Mouse (Mus musculus): ENCODE data around the gene Tmem44. TPM values are rescaled to one million over a fixed set of nuclear protein-coding genes. Genes with fewer than 3 reads are reported as not detected.

The Tmem44 gene
- polyA plus RNA-seq, 1 experiment from 2014 or later, result 24.3 TPM

- no peak overlapping the region for H3K27ac ChIP-seq (replicated peaks; ENCODE audit: low read depth, low read length)
Observed at GRCm38 (mm10) chr16:30512375-30513049, 38.1 kb downstream of the Tmem44 start.

GRCm38 (mm10) chr16:30511563-30512340 lies 38.9 kb downstream of the Tmem44 start:
- H3K27me3 ChIP-seq (ENCODE audit: control insufficient read depth, insufficient read depth, low read length), result no peaks in the 10 kb centered on the region
- no peak overlapping the region for H3K27ac ChIP-seq (replicated peaks; ENCODE audit: low read depth, low read length)
- no peak overlapping the region for H3K9ac ChIP-seq (replicated peaks; ENCODE audit: low read length)
- 84% methylated on average over 13 of the region's 13 CpGs for WGBS
- no peaks in the 10 kb centered on the region for H3K9me3 ChIP-seq (replicated peaks; ENCODE audit: control insufficient read depth, low read length)
- peak overlapping the region; percentile 57; the same call in 1 of the 2 replicates for H3K4me3 ChIP-seq (ENCODE audit: low read depth, low read length)
- no peak for DNase-seq (ENCODE audit: low spot score)
- H3K4me2 ChIP-seq (ENCODE audit: low read depth, low read length), result no peak overlapping the region
- H3K4me1 ChIP-seq (ENCODE audit: control insufficient read depth, insufficient read depth, low read length), result no peaks in the 10 kb centered on the region
- no peaks in the 10 kb centered on the region for H3K36me3 ChIP-seq (replicated peaks; ENCODE audit: control insufficient read depth, insufficient read depth, low read depth, low read length)
- no peak for ATAC-seq (replicated peaks; ENCODE audit: insufficient number of reproducible peaks, low FRiP score, low TSS enrichment, low read depth)

More at GRCm38 (mm10) chr16:30512375-30513049, 38.1 kb downstream of the Tmem44 start:
- Histone ChIP-seq H3K9ac (replicated peaks; ENCODE audit: low read length) (no peak overlapping the region), H3K4me1 (ENCODE audit: control insufficient read depth, insufficient read depth, low read length) (no peaks in the 10 kb centered on the region), H3K36me3 (replicated peaks; ENCODE audit: control insufficient read depth, insufficient read depth, low read depth, low read length) (no peaks in the 10 kb centered on the region), H3K4me3 (ENCODE audit: low read depth, low read length) (no peak overlapping the region), H3K4me2 (ENCODE audit: low read depth, low read length) (no peak overlapping the region), H3K27me3 (ENCODE audit: control insufficient read depth, insufficient read depth, low read length) (no peaks in the 10 kb centered on the region), H3K9me3 (replicated peaks; ENCODE audit: control insufficient read depth, low read length) (no peaks in the 10 kb centered on the region)
- DNase-seq (ENCODE audit: low spot score) (peak; percentile 45), ATAC-seq (replicated peaks; ENCODE audit: insufficient number of reproducible peaks, low FRiP score, low TSS enrichment, low read depth) (no peak)
- WGBS, result 50% methylated on average over 8 of the region's 8 CpGs

- H3K9me3 ChIP-seq (replicated peaks; ENCODE audit: control insufficient read depth, low read length), result no peaks in the 10 kb centered on the region
- DNase-seq (ENCODE audit: low spot score) (peak; percentile 90), ATAC-seq (replicated peaks; ENCODE audit: insufficient number of reproducible peaks, low FRiP score, low TSS enrichment, low read depth) (peak; percentile 90)
- no peaks in the 10 kb centered on the region for H3K27me3 ChIP-seq (ENCODE audit: control insufficient read depth, insufficient read depth, low read length)
- H3K4me1 ChIP-seq (ENCODE audit: control insufficient read depth, insufficient read depth, low read length), result no peaks in the 10 kb centered on the region
- 5% methylated on average over 44 of the region's 44 CpGs for WGBS
- H3K9ac ChIP-seq (replicated peaks; ENCODE audit: low read length), result peak overlapping the region; percentile 73
- peak overlapping the region; percentile 57 for H3K4me3 ChIP-seq (ENCODE audit: low read depth, low read length)
- peak overlapping the region; percentile 81 for H3K27ac ChIP-seq (replicated peaks; ENCODE audit: low read depth, low read length)
- H3K4me2 ChIP-seq (ENCODE audit: low read depth, low read length), result peak overlapping the region; percentile 48
- no peaks in the 10 kb centered on the region for H3K36me3 ChIP-seq (replicated peaks; ENCODE audit: control insufficient read depth, insufficient read depth, low read depth, low read length)
Observed at GRCm38 (mm10) chr16:30510504-30511451, 39.9 kb downstream of the Tmem44 start.

- ATAC-seq (replicated peaks; ENCODE audit: insufficient number of reproducible peaks, low FRiP score, low TSS enrichment, low read depth), result no peak
- H3K4me3 ChIP-seq (ENCODE audit: low read depth, low read length), result peak overlapping the region; percentile 57
- H3K9ac ChIP-seq (replicated peaks; ENCODE audit: low read length), result peak overlapping the region; percentile 73
- H3K4me1 ChIP-seq (ENCODE audit: control insufficient read depth, insufficient read depth, low read length), result no peaks in the 10 kb centered on the region
- no peaks in the 10 kb centered on the region for H3K27me3 ChIP-seq (ENCODE audit: control insufficient read depth, insufficient read depth, low read length)
- H3K36me3 ChIP-seq (replicated peaks; ENCODE audit: control insufficient read depth, insufficient read depth, low read depth, low read length), result no peaks in the 10 kb centered on the region
- no peak for DNase-seq (ENCODE audit: low spot score)
- WGBS, result 50% methylated on average over 9 of the region's 9 CpGs
- H3K4me2 ChIP-seq (ENCODE audit: low read depth, low read length), result peak overlapping the region; percentile 48
- no peaks in the 10 kb centered on the region for H3K9me3 ChIP-seq (replicated peaks; ENCODE audit: control insufficient read depth, low read length)
- no peak overlapping the region for H3K27ac ChIP-seq (replicated peaks; ENCODE audit: low read depth, low read length)
Observed at GRCm38 (mm10) chr16:30510091-30510490, 40.6 kb downstream of the Tmem44 start.

- Histone ChIP-seq H3K27me3 (ENCODE audit: control insufficient read depth, insufficient read depth, low read length) (no peaks in the 10 kb centered on the region), H3K27ac (replicated peaks; ENCODE audit: low read depth, low read length) (no peak overlapping the region), H3K4me2 (ENCODE audit: low read depth, low read length) (no peak overlapping the region), H3K4me3 (ENCODE audit: low read depth, low read length) (no peak overlapping the region), H3K9ac (replicated peaks; ENCODE audit: low read length) (no peak overlapping the region), H3K4me1 (ENCODE audit: control insufficient read depth, insufficient read depth, low read length) (no peaks in the 10 kb centered on the region), H3K9me3 (replicated peaks; ENCODE audit: control insufficient read depth, low read length) (no peaks in the 10 kb centered on the region), H3K36me3 (replicated peaks; ENCODE audit: control insufficient read depth, insufficient read depth, low read depth, low read length) (no peaks in the 10 kb centered on the region)
- no peak for DNase-seq (ENCODE audit: low spot score)
- no peak for ATAC-seq (replicated peaks; ENCODE audit: insufficient number of reproducible peaks, low FRiP score, low TSS enrichment, low read depth)
- 90% methylated on average over 12 of the region's 12 CpGs for WGBS
Observed at GRCm38 (mm10) chr16:30509340-30509739, 41.3 kb downstream of the Tmem44 start.

GRCm38 (mm10) chr16:30508738-30509137 lies 41.9 kb downstream of the Tmem44 start:
- Histone ChIP-seq H3K4me2 (ENCODE audit: low read depth, low read length) (no peak overlapping the region), H3K27ac (replicated peaks; ENCODE audit: low read depth, low read length) (no peak overlapping the region), H3K27me3 (ENCODE audit: control insufficient read depth, insufficient read depth, low read length) (no peaks in the 10 kb centered on the region), H3K36me3 (replicated peaks; ENCODE audit: control insufficient read depth, insufficient read depth, low read depth, low read length) (no peaks in the 10 kb centered on the region), H3K9ac (replicated peaks; ENCODE audit: low read length) (no peak overlapping the region), H3K4me3 (ENCODE audit: low read depth, low read length) (no peak overlapping the region), H3K9me3 (replicated peaks; ENCODE audit: control insufficient read depth, low read length) (no peaks in the 10 kb centered on the region), H3K4me1 (ENCODE audit: control insufficient read depth, insufficient read depth, low read length) (no peaks in the 10 kb centered on the region)
- ATAC-seq (replicated peaks; ENCODE audit: insufficient number of reproducible peaks, low FRiP score, low TSS enrichment, low read depth) (no peak), DNase-seq (ENCODE audit: low spot score) (no peak)
- 86% methylated on average over 9 of the region's 9 CpGs for WGBS

GRCm38 (mm10) chr16:30507120-30507519 lies 43.5 kb downstream of the Tmem44 start:
- H3K4me1 ChIP-seq (ENCODE audit: control insufficient read depth, insufficient read depth, low read length), result no peaks in the 10 kb centered on the region
- no peak for DNase-seq (ENCODE audit: low spot score)

More at GRCm38 (mm10) chr16:30507120-30507519, 43.5 kb downstream of the Tmem44 start:
- H3K9ac ChIP-seq (replicated peaks; ENCODE audit: low read length), result no peak overlapping the region; the same call in 1 of the 2 replicates
- H3K27me3 ChIP-seq (ENCODE audit: control insufficient read depth, insufficient read depth, low read length), result no peaks in the 10 kb centered on the region
- no peak overlapping the region for H3K27ac ChIP-seq (replicated peaks; ENCODE audit: low read depth, low read length)
- WGBS, result 76% methylated on average over 10 of the region's 10 CpGs
- H3K9me3 ChIP-seq (replicated peaks; ENCODE audit: control insufficient read depth, low read length), result no peaks in the 10 kb centered on the region
- H3K4me2 ChIP-seq (ENCODE audit: low read depth, low read length), result no peak overlapping the region
- H3K36me3 ChIP-seq (replicated peaks; ENCODE audit: control insufficient read depth, insufficient read depth, low read depth, low read length), result no peaks in the 10 kb centered on the region
- ATAC-seq (replicated peaks; ENCODE audit: insufficient number of reproducible peaks, low FRiP score, low TSS enrichment, low read depth), result no peak
- no peak overlapping the region for H3K4me3 ChIP-seq (ENCODE audit: low read depth, low read length)
